Mouse (Mus musculus) midbrain, postnatal 0 days (tissue): ENCODE results near the gene Plac8. TPM values are rescaled to one million over a fixed set of nuclear protein-coding genes. Genes with fewer than 3 reads are reported as not detected.

ENCODE experiments used
- ATAC-seq: fragments of 200-750 bp; cut with Nextera tagmentation; 2 replicates; pipeline ENCODE4 v1.8.0; 2017; ENCODE audit warnings: moderate number of reproducible peaks, mild to moderate bottlenecking, moderate TSS enrichment, moderate library complexity; ENCODE audit not compliant: low FRiP score
- DNase-seq: peaks from one replicate; pipeline ENCODE4 v3.0.0-alpha.2; 2015; ENCODE audit warnings: low spot score
- H3K27ac ChIP-seq: fragments of 300-500 bp; sonication (generic); 2 replicates; pipeline ENCODE4 v1.5.1; 2014; ENCODE audit warnings: low read depth, mild to moderate bottlenecking, low read length, mixed read lengths
- H3K27me3 ChIP-seq: fragments of 300-500 bp; sonication (generic); 2 replicates; pipeline ENCODE4 v1.6.1; 2014; ENCODE audit warnings: low read length, control low read depth, mixed read lengths; ENCODE audit not compliant: insufficient read depth
- H3K36me3 ChIP-seq: fragments of 300-500 bp; sonication (generic); 2 replicates; pipeline ENCODE4 v1.6.1; 2014; ENCODE audit warnings: low read length, control low read depth, mixed read lengths; ENCODE audit not compliant: insufficient read depth
- H3K4me1 ChIP-seq: fragments of 300-500 bp; sonication (generic); 2 replicates; pipeline ENCODE4 v1.6.1; 2014; ENCODE audit warnings: mild to moderate bottlenecking, control low read depth, antibody characterized with exemption, low read length, mixed read lengths; ENCODE audit not compliant: insufficient read depth
- H3K4me2 ChIP-seq: fragments of 300-500 bp; sonication (generic); 2 replicates; pipeline ENCODE4 v1.6.1; 2014; ENCODE audit warnings: low read depth, mild to moderate bottlenecking, low read length, mixed read lengths; ENCODE audit not compliant: poor library complexity, severe bottlenecking
- H3K4me3 ChIP-seq: fragments of 300-500 bp; sonication (generic); 2 replicates; pipeline ENCODE4 v1.5.1; 2014; ENCODE audit warnings: low read depth, mild to moderate bottlenecking, low read length, moderate library complexity
- H3K9ac ChIP-seq: fragments of 300-500 bp; sonication (generic); replicated peaks from 2 replicates; pipeline ENCODE4 v1.6.1; 2014; ENCODE audit warnings: mild to moderate bottlenecking, low read length, moderate library complexity, mixed read lengths; ENCODE audit not compliant: poor library complexity, severe bottlenecking
- H3K9me3 ChIP-seq: fragments of 300-500 bp; sonication (generic); 2 replicates; pipeline ENCODE4 v1.6.1; 2016; ENCODE audit warnings: low read length, control low read depth
- CTCF ChIP-seq: IDR thresholded peaks from 2 replicates; pipeline ENCODE4 v1.5.1; 2016; ENCODE audit warnings: antibody characterized with exemption, mild to moderate bottlenecking
- WGBS: fragments of 180-500 bp; shearing (Covaris S2); extraction: QIAGEN DNeasy Blood & Tissue Kit; methylation state at CpG from one replicate; pipeline ENCODE4 v1.1.7; 2014; 5-methylcytosine and 5-hydroxymethylcytosine counted together
- polyA plus RNA-seq: library from polyadenylated mRNA; unstranded; fragments of >200 nt; fragmentation: Nextera tagmentation; extraction: Ambion mirVana; gene quantifications from 2 replicates; pipeline ENCODE4 v1.2.1, GENCODE M21; 2015
- total RNA-seq: library from RNA; depleted of rRNA; stranded (reverse); fragments of >200 nt; gene quantifications from 2 replicates; pipeline ENCODE4 v1.2.3, GENCODE M21; 2014

Plac8 gene
- total and polyA plus RNA-seq, 2 experiments from 2014 or later, result 1.7 to 3.4 TPM

DNA sequence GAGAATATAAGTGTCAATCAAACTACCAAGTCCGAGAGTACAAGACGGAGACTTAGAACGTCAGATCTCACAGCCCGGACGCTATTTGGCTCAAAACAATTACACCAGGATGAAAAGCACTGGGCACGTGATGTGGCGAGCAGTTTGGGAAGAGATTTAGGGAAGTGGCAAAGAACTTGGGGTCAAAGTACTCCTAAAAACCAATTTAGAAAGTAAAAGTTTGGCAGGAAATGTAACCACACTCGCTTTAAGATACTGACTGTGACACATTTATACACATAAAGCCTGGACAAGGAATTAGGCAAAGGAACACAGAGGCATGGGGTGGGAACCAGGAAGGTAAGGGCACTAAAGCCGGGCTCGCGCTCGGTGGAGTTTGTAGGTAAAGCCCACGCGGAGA is 15.0 kb downstream of the Plac8 start:
- Histone ChIP-seq H3K36me3 (no peaks in the 10 kb centered on the region), H3K4me1 (no peaks in the 10 kb centered on the region), H3K27ac (no peak overlapping the region), H3K9me3 (no peaks in the 10 kb centered on the region), H3K4me3 (no peak overlapping the region), H3K27me3 (no peaks in the 10 kb centered on the region), H3K4me2 (no peak overlapping the region), H3K9ac (no peak overlapping the region)
- no peak for ATAC-seq
- 84% methylated on average over 14 of the region's 14 CpGs for WGBS
- DNase-seq, result no peak
- no peak for TF ChIP-seq CTCF

DNA sequence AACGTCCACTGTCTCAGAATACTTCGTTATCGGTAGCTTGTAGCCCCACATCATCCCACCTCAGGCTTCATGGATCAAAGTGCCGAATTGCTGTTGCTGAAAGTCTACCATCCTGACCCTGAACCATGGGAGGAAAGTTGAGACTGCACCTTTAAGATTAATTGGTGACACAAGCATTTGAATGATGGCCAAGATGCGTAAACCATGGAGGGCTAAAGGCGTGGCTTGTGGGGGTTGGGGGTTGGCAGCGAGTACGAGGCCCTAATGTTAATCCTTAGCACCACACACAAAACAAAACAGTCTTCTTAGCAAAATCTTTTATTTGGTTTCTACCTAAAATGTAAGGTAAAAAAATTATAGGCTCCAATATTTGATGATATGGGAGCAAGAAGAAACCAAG is 18.6 kb downstream of the Plac8 start:
- WGBS, result 56% methylated on average over 8 of the region's 8 CpGs
- H3K36me3 ChIP-seq, result peaks cover 8% of the 10 kb centered on the region; the same call in 1 of the 2 replicates
- no peaks in the 10 kb centered on the region for H3K4me1 ChIP-seq
- no peak for DNase-seq
- no peak for TF ChIP-seq CTCF
- no peak overlapping the region for H3K9ac ChIP-seq
- ATAC-seq, result no peak
- H3K27me3 ChIP-seq, result no peaks in the 10 kb centered on the region
- H3K4me3 ChIP-seq, result no peak overlapping the region
- H3K9me3 ChIP-seq, result no peaks in the 10 kb centered on the region
- H3K27ac ChIP-seq, result no peak overlapping the region
- no peak overlapping the region for H3K4me2 ChIP-seq

DNA sequence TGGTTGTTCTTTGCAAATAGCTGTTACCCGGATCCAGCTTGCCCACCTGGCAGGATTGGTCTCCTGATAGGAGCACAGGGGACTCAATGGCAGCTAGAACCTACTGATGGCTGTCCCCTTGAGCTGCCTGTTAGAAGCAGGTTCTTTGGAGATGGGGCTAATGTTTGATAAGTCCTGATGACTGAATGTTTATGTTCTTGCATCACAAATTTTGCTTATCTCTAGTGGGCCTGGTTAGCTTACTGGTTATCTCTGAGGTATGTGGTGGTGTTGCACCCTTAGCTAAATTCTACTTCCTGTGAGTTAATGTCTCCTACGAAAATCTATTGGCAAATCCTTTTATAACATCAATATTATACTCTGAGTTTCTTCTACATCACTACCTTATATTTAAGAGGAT is 20.1 kb downstream of the Plac8 start:
- H3K27me3 ChIP-seq, result no peaks in the 10 kb centered on the region
- no peak for TF ChIP-seq CTCF
- peaks cover 16% of the 10 kb centered on the region; the same call in 1 of the 2 replicates for H3K36me3 ChIP-seq
- ATAC-seq (no peak), DNase-seq (no peak)
- WGBS, result 56% methylated on average over 2 of the region's 2 CpGs
- H3K4me1 ChIP-seq, result no peaks in the 10 kb centered on the region
- H3K9ac ChIP-seq, result no peak overlapping the region
- no peak overlapping the region for H3K4me2 ChIP-seq
- H3K9me3 ChIP-seq, result no peaks in the 10 kb centered on the region
- no peak overlapping the region for H3K4me3 ChIP-seq
- no peak overlapping the region for H3K27ac ChIP-seq

DNA sequence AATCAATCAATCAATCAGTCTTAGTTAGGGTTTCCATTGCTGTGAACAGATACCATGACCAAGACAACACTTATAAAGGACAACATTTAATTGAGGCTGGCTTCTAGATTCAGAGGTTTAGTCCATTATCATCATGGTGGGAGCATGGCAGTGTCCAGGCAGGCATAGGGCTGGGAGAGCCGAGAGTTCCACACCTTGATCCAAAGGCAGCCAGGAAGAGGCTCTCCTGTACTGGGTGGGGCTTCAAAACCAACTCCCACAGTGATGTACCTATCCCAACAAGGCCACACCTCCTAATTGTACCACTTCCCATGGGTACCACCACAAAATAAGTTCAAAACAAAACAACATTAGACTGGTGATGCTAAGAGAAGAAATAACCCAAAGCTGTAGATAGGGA is 21.9 kb downstream of the Plac8 start:
- Histone ChIP-seq H3K4me1 (no peaks in the 10 kb centered on the region), H3K9me3 (no peaks in the 10 kb centered on the region), H3K27ac (no peak overlapping the region), H3K27me3 (no peaks in the 10 kb centered on the region), H3K36me3 (peaks cover 21% of the 10 kb centered on the region; the same call in 1 of the 2 replicates), H3K4me3 (no peak overlapping the region), H3K4me2 (no peak overlapping the region), H3K9ac (no peak overlapping the region)
- WGBS, result 92% methylated on average over 1 of the region's 1 CpGs
- no peak for ATAC-seq
- TF ChIP-seq CTCF, result no peak
- no peak for DNase-seq

DNA sequence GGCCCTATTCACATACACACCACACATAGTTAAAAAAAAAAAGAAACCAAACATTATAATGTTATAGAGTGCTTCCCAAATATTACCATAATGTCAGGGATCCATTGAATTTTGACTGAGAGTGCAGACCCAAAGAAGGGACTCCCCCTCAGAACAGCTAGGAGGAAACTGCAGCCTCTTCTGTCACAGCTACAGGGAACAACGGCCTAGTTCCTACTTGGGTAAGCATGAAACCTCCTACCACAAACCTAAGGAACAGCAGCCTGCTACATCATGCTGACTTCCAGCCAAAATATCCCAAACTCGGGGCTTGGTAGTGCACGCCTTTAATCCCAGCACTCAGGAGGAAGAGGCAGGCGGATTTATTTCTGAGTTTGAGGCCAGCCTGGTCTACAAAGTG is 22.7 kb downstream of the Plac8 start:
- no peaks in the 10 kb centered on the region for H3K9me3 ChIP-seq
- no peak for TF ChIP-seq CTCF
- no peaks in the 10 kb centered on the region for H3K4me1 ChIP-seq
- no peak overlapping the region for H3K27ac ChIP-seq
- no peaks in the 10 kb centered on the region for H3K27me3 ChIP-seq
- H3K9ac ChIP-seq, result no peak overlapping the region
- no peak overlapping the region for H3K4me2 ChIP-seq
- DNase-seq (no peak), ATAC-seq (no peak)
- 94% methylated on average over 4 of the region's 4 CpGs for WGBS
- peaks cover 26% of the 10 kb centered on the region for H3K36me3 ChIP-seq
- H3K4me3 ChIP-seq, result no peak overlapping the region

DNA sequence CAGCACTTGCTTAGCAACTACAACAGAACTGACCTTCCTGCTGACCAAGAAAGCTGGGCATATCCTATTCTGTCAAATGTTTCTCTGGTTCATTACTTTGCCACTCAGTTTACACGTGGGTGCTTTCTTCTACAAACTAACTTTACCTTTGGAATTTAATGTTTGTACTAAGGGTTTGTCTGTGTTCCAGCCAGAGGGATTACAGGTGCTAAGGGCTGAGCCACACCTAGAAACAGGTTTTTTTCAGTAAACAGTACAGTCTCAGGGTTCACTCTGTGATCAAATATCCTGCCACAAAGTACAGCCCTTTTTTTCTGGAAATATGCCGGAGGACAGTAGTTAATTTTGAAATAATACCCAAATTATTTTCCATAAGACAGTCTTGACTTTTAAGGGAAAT is 23.8 kb downstream of the Plac8 start:
- Histone ChIP-seq H3K27ac (no peak overlapping the region), H3K4me1 (no peaks in the 10 kb centered on the region), H3K4me3 (no peak overlapping the region), H3K27me3 (no peaks in the 10 kb centered on the region), H3K36me3 (peaks cover 35% of the 10 kb centered on the region), H3K9ac (no peak overlapping the region), H3K9me3 (no peaks in the 10 kb centered on the region), H3K4me2 (no peak overlapping the region)
- ATAC-seq (no peak), DNase-seq (no peak)
- WGBS, result 90% methylated on average over 2 of the region's 2 CpGs
- no peak for TF ChIP-seq CTCF
